Mouse (Mus musculus): Measurements from ENCODE around the gene Sebox. TPM values are rescaled to one million over a fixed set of nuclear protein-coding genes. Genes with fewer than 3 reads are reported as not detected.

Gene Sebox
- total RNA-seq (2018; cell fraction: chromatin; rRNA removed), result not detected
- not detected for total RNA-seq (2018; cell fraction: cytosol; rRNA removed)
- not detected for total RNA-seq (2018; cell fraction: nucleus; rRNA removed)
- not detected in 3 replicates for polyA plus RNA-seq (2018)

DNA sequence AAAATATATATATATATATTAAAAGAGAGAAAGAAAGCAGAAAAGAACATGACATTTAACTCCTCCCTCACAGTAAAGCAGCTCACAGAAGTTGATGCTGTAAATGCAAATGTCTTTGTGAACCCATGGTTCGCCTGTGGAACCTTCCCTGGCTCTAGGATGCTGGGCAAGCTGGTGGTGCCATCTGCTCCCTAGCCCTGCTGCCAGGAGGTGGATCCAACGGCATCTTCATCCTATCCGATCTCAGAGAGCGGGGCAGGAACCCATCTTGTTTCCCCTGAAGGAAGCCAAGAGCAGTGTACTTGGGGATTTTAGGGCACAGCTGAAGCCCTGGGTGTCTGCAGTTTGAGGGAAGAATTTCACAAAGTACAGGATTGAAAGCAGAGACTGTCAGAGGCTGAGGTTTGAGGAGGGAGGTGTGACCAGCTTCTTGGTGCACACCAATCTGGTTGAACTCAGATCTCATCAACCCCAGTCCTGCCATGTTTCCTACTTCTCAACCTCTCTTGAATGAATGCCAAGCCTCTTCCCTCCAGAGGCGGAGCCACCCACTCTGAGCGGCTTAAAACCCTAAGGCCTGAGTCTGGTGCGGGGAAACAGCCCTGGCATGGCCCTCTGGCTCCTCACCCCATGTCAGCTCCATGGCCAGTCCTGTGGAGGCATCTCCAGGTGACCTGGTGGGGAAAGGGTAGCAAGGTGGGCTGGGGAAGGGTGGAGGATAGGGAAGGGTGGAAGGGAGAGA, at the start of gene Sebox:
Sebox (plus strand) TSS at position 539 of the 742 bp plus-strand sequence.
- H3K4me3 ChIP-seq (ENCODE audit: inconsistent target), result no peak within 1 kb of the TSS
- H3K36me3 ChIP-seq (ENCODE audit: inconsistent target), result peaks cover 21% of the 10 kb centered on the region
- 63% methylated on average over 7 of the region's 7 CpGs for WGBS (ENCODE audit: missing documents)
- H3K27ac ChIP-seq, result no peak within 1 kb of the TSS
- H3K79me2 ChIP-seq (ENCODE audit: inconsistent target), result no peaks in the 10 kb centered on the region

DNA sequence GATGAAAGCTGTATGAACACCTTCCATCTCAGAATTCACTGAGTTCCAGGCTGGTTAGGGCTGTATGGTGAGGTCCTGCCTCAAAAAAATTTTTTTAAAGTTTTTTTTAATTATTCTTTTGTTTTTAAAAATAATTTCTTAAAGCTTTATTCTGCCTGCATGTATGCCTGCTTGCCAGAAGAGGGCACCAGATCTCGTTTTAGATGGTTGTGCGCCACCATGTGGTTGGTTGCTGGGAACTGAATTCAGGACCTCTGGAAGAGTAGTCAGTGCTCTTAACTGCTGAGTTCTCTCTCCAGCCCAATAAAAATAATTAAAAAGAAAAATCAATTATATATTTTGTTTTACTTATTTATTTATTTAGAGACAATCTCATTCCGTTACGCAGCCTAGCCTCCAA, 49.6 kb upstream of the Sebox start:
- Histone ChIP-seq H3K4me3 (ENCODE audit: inconsistent target) (no peak overlapping the region), H3K27ac (no peak overlapping the region), H3K36me3 (ENCODE audit: inconsistent target) (no peaks in the 10 kb centered on the region), H3K79me2 (ENCODE audit: inconsistent target) (no peaks in the 10 kb centered on the region)
- 20% methylated on average over 4 of the region's 4 CpGs for WGBS (ENCODE audit: missing documents)

DNA sequence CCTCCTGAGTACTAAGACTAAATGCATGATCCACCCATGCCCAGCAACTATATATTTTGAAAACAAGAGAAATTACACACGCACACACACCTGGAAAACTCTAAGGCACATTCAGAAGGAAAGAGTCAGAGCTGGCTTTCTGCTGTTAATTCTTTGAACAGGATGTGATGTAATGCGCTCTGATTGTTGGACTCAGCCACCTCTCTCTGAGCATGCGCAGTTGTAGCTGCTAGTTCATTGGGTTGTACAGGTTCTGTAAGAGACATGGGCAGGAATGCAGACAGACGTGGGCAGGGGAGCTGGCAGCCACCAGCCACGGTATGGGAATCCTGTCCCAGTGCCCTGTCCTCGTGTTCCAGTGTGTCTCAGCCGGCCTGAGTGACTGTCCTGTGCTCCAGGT, 49.0 kb upstream of the Sebox start:
- 71% methylated on average over 6 of the region's 7 CpGs for WGBS (ENCODE audit: missing documents)
- H3K36me3 ChIP-seq (ENCODE audit: inconsistent target), result no peaks in the 10 kb centered on the region
- no peaks in the 10 kb centered on the region for H3K79me2 ChIP-seq (ENCODE audit: inconsistent target)
- no peak overlapping the region for H3K27ac ChIP-seq
- no peak overlapping the region for H3K4me3 ChIP-seq (ENCODE audit: inconsistent target)

DNA sequence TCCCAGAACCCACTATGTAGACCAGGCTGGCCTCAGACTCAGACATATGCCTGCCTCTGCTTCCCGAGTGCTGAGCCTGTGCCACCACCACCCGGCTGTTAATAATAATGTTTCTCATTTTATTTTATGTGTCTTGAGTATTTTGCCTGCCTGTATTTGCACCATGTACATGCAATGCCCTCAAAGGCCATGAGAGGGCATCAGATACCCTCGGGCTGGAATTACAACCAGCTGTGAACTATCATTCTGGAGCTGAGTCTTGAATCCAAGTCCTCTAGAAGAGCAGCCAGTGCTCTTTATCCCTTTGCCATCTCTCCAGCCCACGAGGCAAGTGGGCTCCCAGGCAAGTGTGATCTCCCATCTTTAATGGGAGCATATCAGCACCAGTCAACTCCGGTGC, 47.9 kb upstream of the Sebox start:
- H3K79me2 ChIP-seq (ENCODE audit: inconsistent target), result no peaks in the 10 kb centered on the region
- H3K36me3 ChIP-seq (ENCODE audit: inconsistent target), result no peaks in the 10 kb centered on the region
- no peak overlapping the region for H3K27ac ChIP-seq
- WGBS (ENCODE audit: missing documents), result 33% methylated on average over 5 of the region's 5 CpGs
- H3K4me3 ChIP-seq (ENCODE audit: inconsistent target), result no peak overlapping the region

DNA sequence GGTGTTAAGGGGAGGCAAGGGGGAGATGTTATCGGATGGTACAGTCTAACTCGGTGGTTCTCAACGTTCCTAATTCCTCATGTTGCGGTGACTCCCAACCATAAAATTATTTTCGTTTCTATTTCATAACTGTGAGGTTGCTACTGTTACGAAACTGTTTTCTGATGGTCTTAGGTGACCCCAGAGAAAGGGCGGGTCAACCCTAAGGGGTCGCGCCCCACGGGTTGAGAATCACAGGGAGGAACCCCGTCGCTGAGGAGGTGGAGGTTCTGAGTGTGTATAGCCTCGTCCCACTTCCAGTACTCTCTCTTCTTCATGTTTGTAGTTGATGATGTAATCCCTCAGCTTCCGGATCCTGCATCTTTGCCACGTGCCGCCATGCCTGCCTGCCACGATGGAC, 44.5 kb upstream of the Sebox start:
- no peaks in the 10 kb centered on the region for H3K36me3 ChIP-seq (ENCODE audit: inconsistent target)
- WGBS (ENCODE audit: missing documents), result 13% methylated on average over 17 of the region's 17 CpGs

DNA sequence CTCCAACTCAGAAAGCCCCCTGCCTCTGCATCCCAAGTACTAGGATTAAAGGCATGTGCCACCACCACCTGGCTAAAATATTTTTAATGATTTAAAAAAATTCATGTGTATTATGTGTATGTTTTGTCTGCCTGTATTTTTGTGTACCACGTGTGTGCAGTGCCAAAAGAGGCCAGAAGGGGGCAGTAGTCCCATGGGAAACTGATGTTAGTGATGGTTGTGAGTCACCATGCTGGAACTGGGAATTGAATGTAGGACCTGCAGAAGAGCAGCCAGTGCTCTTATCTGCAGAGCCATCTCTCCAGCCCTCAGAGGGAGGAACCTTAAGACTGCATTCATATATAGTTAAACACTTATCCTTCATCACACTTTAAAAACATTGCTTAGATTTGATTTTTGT, 41.4 kb upstream of the Sebox start:
- Histone ChIP-seq H3K36me3 (ENCODE audit: inconsistent target) (no peaks in the 10 kb centered on the region), H3K4me3 (ENCODE audit: inconsistent target) (no peak overlapping the region), H3K79me2 (ENCODE audit: inconsistent target) (no peaks in the 10 kb centered on the region), H3K27ac (no peak overlapping the region)
- 88% methylated on average over 1 of the region's 1 CpGs for WGBS (ENCODE audit: missing documents)

More for the DNA sequence above, 44.5 kb upstream of the Sebox start:
- H3K4me3 ChIP-seq (ENCODE audit: inconsistent target), result no peak overlapping the region
- no peaks in the 10 kb centered on the region for H3K79me2 ChIP-seq (ENCODE audit: inconsistent target)
- no peak overlapping the region for H3K27ac ChIP-seq

DNA sequence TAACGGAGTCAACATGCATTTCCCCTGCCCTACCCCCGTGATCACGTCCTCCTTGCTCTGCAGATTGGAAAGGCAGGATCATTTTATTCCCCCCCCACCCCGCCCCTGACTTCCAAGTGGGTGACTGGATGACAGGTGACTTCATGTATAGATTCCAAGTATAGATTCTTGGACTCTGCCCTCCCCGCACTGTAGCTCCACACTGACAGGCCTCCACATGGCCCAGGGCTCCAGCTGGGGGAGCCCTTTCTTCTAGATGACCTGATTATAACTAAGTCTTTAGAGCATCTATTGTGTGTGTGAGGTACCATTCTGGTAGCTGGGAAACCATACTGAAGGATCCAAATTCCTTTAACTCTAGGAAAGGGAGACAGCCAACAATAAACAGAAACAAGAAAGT, 40.6 kb upstream of the Sebox start:
- Histone ChIP-seq H3K79me2 (ENCODE audit: inconsistent target) (no peaks in the 10 kb centered on the region), H3K36me3 (ENCODE audit: inconsistent target) (no peaks in the 10 kb centered on the region), H3K4me3 (ENCODE audit: inconsistent target) (no peak overlapping the region), H3K27ac (no peak overlapping the region)
- WGBS (ENCODE audit: missing documents), result 89% methylated on average over 4 of the region's 5 CpGs

DNA sequence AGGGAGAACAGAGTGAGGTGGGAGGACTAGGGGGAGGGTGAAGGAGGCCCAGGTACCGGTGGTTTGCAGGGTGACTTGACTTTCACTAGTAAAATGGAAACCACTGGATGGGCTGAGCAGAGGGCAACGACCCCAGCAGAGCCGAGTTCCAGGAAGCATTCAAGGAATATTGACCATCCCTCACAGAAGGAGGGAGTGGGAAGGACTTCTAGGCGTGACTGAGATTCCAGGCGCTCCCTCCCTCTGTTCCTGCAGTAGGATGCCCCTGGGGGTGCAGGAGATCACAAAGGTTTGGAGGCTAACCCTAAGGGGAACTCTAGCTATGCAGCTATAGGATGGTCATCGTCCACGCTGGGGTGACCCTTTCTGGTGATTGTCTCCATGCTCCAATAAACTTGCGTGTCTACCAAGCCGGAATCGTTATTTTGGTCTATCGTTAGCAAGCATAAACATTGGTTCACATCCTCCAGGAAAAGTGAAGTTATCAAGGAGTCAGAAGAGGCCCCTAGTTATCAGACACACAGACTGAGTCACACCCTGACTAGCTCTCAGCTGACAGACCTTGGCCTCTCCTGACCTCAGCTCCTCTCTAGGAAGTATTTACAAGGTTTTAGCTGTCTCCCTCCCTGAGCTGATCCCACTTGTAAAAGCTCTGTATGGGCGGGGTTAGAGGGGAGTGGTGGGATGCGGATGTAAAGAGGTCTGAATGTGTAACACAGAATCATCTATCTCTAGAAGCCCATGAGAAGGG, 39.8 kb upstream of the Sebox start:
- Histone ChIP-seq H3K4me3 (ENCODE audit: inconsistent target) (no peak overlapping the region), H3K36me3 (ENCODE audit: inconsistent target) (no peaks in the 10 kb centered on the region)
- WGBS (ENCODE audit: missing documents), result 83% methylated on average over 13 of the region's 13 CpGs

DNA sequence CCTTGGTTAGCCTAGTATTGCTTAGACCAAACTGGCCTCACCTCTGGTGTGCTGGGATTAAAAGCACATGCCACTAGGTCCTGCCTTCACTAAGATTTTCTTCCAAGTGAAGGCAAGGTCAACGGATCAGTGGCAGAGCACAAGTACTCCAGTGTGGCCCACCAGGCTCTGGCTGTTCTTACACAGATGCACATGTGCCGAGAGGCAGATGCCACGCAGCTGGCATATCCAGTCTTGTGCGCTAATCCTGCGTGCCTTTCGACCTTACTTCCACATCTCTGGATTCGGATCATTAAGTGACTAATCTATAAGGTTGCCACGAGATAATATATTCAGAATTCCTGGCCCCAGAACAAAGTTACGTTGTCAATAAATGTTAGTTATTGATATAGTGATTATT, 38.1 kb upstream of the Sebox start:
- no peak overlapping the region for H3K27ac ChIP-seq
- H3K4me3 ChIP-seq (ENCODE audit: inconsistent target), result no peak overlapping the region
- no peaks in the 10 kb centered on the region for H3K36me3 ChIP-seq (ENCODE audit: inconsistent target)
- H3K79me2 ChIP-seq (ENCODE audit: inconsistent target), result no peaks in the 10 kb centered on the region
- WGBS (ENCODE audit: missing documents), result 56% methylated on average over 9 of the region's 9 CpGs

More for the DNA sequence above, 39.8 kb upstream of the Sebox start:
- H3K79me2 ChIP-seq (ENCODE audit: inconsistent target), result no peaks in the 10 kb centered on the region
- H3K27ac ChIP-seq, result no peak overlapping the region

DNA sequence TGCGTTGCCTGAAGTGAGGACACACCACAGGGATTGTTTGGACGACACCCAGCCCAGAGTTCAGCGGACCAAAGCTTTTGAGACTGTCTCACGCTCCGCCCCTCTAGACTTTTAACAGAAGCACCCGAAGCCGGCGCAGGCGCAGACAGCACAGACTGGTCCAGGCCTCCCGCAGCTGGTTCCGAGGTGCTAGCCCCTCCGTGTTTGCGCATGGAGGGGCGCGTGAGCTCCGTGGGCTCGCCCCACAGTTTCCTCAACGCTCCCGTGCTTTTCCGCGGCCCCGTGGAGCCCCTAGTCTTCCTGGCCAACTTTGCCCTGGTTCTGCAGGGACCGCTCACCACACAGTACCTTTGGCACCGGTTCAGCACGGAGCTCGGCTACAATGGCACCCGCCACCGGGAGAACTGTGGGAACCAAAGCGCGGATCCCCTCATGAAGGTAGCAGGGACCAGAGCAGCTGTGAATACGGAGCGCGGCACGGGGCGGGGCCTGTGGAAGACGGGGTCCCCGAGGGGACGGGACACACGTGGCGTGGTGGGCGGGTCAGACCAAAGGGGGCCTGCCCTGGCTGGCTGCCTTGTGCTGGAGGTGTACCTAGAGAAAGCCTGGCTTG, 37.6 kb upstream of the Sebox start, which contains the start of gene Slc46a1:
Slc46a1 (plus strand) TSS at position 130 of the 613 bp plus-strand sequence.
- H3K27ac ChIP-seq, result 0 out of 2 replicates have a peak within 1 kb of the TSS, but pooled peaks have one; percentile 12
- peak within 1 kb of the TSS; percentile 41 for H3K4me3 ChIP-seq (ENCODE audit: inconsistent target)
- no peaks in the 10 kb centered on the region for H3K36me3 ChIP-seq (ENCODE audit: inconsistent target)
- WGBS (ENCODE audit: missing documents), result 1% methylated on average over 41 of the region's 41 CpGs
- H3K79me2 ChIP-seq (ENCODE audit: inconsistent target), result no peaks in the 10 kb centered on the region

DNA sequence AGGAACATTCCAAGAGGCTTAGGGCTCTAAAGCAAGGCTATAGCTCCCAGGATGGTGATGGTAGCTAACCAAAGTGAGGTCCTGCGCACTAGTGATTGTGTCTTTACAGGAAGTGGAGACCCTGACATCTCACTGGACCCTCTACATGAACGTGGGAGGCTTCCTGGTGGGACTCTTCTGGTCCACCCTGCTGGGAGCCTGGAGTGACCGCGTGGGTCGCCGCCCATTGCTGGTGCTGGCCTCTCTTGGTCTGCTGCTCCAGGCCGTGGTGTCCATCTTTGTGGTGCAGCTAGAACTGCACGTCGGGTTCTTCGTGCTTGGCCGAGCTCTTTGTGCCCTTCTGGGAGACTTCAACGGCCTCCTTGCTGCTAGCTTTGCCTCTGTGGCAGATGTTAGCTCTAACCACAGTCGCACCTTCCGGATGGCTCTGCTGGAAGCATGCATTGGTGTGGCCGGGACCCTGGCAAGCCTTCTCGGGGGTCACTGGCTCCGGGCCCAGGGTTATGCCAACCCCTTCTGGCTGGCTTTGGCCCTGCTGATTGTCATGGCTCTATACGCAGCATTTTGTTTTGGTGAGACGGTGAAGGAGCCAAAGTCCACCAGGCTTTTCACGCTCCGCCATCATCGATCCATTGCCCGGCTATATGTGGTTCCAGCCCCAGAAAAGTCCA, 36.9 kb upstream of the Sebox start:
- WGBS (ENCODE audit: missing documents), result 83% methylated on average over 23 of the region's 23 CpGs
- Histone ChIP-seq H3K36me3 (ENCODE audit: inconsistent target) (no peaks in the 10 kb centered on the region), H3K79me2 (ENCODE audit: inconsistent target) (no peaks in the 10 kb centered on the region), H3K27ac (no peak overlapping the region), H3K4me3 (ENCODE audit: inconsistent target) (peak overlapping the region; percentile 41; the same call in 1 of the 2 replicates)

DNA sequence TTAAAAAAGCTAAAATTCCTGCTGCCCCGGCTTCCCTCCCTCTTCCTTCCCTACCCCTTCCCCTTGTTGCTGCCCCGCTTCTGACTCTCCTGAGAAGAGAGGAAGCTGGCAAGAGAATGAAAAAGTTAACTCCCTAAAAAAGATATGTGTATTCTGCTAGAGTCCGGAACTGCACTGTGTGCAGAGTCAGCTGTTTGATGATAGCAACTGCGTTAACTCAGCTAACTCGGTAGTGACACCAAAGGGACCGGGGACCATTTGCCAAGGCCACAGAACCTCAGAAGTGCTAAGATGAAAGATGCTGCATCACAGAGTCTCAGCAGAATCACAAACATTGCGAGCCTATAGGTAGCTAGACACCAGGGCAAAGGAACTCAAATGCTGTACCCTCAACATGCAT, 35.7 kb upstream of the Sebox start:
- 91% methylated on average over 6 of the region's 7 CpGs for WGBS (ENCODE audit: missing documents)
- H3K27ac ChIP-seq, result no peak overlapping the region
- no peaks in the 10 kb centered on the region for H3K36me3 ChIP-seq (ENCODE audit: inconsistent target)
- no peaks in the 10 kb centered on the region for H3K79me2 ChIP-seq (ENCODE audit: inconsistent target)
- H3K4me3 ChIP-seq (ENCODE audit: inconsistent target), result no peak overlapping the region

DNA sequence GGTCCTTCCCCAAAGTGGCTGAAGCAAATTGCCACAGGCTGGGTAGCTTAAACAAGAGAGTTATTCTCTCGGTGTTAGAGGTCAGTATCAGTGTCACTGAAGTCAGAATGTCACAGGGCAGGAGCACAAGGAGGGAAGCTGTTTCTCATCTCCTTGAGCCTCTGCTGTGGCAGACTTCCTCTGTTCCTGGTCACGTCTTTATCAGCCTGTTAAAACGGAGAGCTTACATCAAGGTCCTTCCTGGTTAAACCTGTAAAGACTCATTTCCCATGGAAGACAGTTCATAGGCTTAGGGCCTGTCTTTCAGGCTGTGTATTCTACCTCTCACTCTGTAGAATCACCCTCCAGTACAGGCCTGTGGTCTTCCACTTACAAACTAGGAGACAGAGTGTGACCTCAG, 35.3 kb upstream of the Sebox start:
- H3K4me3 ChIP-seq (ENCODE audit: inconsistent target), result no peak overlapping the region
- no peaks in the 10 kb centered on the region for H3K36me3 ChIP-seq (ENCODE audit: inconsistent target)
- 71% methylated on average over 3 of the region's 3 CpGs for WGBS (ENCODE audit: missing documents)

DNA sequence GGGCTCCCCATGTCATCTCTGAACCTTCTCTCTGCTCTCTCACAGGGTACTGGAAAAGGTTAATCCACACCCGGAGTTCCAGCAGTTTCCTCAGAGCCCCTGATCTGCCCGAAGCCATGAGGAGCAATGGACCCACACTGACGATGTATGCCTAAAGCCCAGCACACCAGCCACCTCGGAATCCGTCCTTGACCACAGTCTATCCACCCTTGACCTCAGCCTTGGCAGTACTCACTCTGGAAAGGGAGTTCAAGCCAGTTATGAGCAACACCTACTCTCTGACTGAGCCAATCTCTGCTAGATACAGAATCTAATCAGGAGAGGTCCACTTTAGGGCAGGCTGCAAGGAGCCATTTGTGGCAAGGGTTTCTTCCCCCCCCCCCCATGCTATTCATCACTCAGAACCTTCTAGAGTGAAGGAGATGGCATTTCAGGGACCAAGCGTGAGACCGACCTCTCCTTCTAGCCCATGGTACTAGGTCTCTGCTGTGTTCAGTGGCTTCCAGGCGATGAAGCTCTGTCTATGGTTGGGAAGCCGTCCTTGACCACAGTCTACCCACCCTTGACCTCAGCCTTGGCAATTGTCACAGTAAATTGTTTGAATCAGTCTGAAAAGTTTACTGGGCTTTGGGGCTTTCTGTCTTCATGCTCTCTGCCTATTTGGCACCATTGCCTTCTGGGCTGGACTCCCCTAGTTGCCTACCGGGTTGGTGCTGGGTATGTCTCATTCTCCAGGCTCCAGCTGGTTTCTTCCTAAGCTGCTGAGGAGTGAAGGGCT, 31.7 kb upstream of the Sebox start:
- Histone ChIP-seq H3K27ac (no peak overlapping the region), H3K79me2 (ENCODE audit: inconsistent target) (no peaks in the 10 kb centered on the region), H3K36me3 (ENCODE audit: inconsistent target) (no peaks in the 10 kb centered on the region), H3K4me3 (ENCODE audit: inconsistent target) (no peak overlapping the region)
- WGBS (ENCODE audit: missing documents), result 91% methylated on average over 10 of the region's 10 CpGs

More for the DNA sequence above, 35.3 kb upstream of the Sebox start:
- no peak overlapping the region for H3K27ac ChIP-seq
- H3K79me2 ChIP-seq (ENCODE audit: inconsistent target), result no peaks in the 10 kb centered on the region

All from macrophage (primary cell).